Mouse (Mus musculus) heart, postnatal 36 days (tissue): ENCODE results near the gene Hoxa10. TPM values are rescaled to one million over a fixed set of nuclear protein-coding genes. Genes with fewer than 3 reads are reported as not detected.

ENCODE experiments used
- DNase-seq, 2 experiments: peaks; one replicate each; pipeline ENCODE4 v3.0.0; 2021 to 2022
- intact Hi-C: fragments of 180-260 bp; cut with DNase I; formaldehyde crosslinking; loops from one replicate; pipeline ENCODE4 v1.15.1; 2025
- total RNA-seq, 2 experiments: library from RNA; stranded (reverse); gene quantifications; 2 replicates each; pipeline ENCODE4 v1.2.3; 2021

Hoxa10 gene
- total RNA-seq, 2 experiments from 2014 or later = not detected

GRCm38 (mm10) chr6:52264106-52264790 lies 23.6 kb upstream of the Hoxa10 start:
- no peak for DNase-seq
- intact Hi-C loops = no loop called here

GRCm38 (mm10) chr6:52263321-52263585 lies 22.6 kb upstream of the Hoxa10 start:
- intact Hi-C loops = no loop called here
- DNase-seq = no peak

GRCm38 (mm10) chr6:52262463-52263320 lies 22.0 kb upstream of the Hoxa10 start:
- intact Hi-C loops = no loop called here
- DNase-seq = peak in 1 of 2 experiments; percentile 29

GRCm38 (mm10) chr6:52261751-52262462 lies 21.3 kb upstream of the Hoxa10 start:
- intact Hi-C loops = no loop called here
- peak in 1 of 2 experiments; percentile 29 for DNase-seq

- DNase-seq = no peak
- intact Hi-C loops = no loop called here
Observed at GRCm38 (mm10) chr6:52260654-52261575, 20.3 kb upstream of the Hoxa10 start, which contains the start of gene Hoxa13. TSS of gene Hoxa13 (minus strand) at chr6:52260880.

- peak in 1 of 2 experiments; percentile 37 for DNase-seq
- intact Hi-C loops = loop anchor here (5.0 kb wide), 4 partner anchors 707 to 1083 kb away; no protein-coding TSS in a partner anchor
Observed at GRCm38 (mm10) chr6:52259811-52260261, 19.2 kb upstream of the Hoxa10 start.

GRCm38 (mm10) chr6:52259081-52259790 lies 18.6 kb upstream of the Hoxa10 start:
- DNase-seq = peak in 1 of 2 experiments; percentile 35
- intact Hi-C loops = loop anchor here (5.0 kb wide), 4 partner anchors 708 to 1082 kb away; no protein-coding TSS in a partner anchor

GRCm38 (mm10) chr6:52256956-52257355 lies 16.3 kb upstream of the Hoxa10 start:
- intact Hi-C loops = loop anchor here (1.0 to 5.0 kb wide), 8 partner anchors 344 to 1080 kb away; no protein-coding TSS in a partner anchor
- peak; percentile 84 to 92 for DNase-seq

GRCm38 (mm10) chr6:52253511-52254500 lies 13.2 kb upstream of the Hoxa10 start:
- DNase-seq = peak in 1 of 2 experiments; percentile 54
- intact Hi-C loops = no loop called here

- DNase-seq = no peak
- intact Hi-C loops = no loop called here
Observed at GRCm38 (mm10) chr6:52252775-52253376, 12.2 kb upstream of the Hoxa10 start.

- no peak for DNase-seq
- intact Hi-C loops = no loop called here
Observed at GRCm38 (mm10) chr6:52252016-52252774, 11.5 kb upstream of the Hoxa10 start.

- intact Hi-C loops = no loop called here
Observed at GRCm38 (mm10) chr6:52251177-52251879, 10.7 kb upstream of the Hoxa10 start.

GRCm38 (mm10) chr6:52249826-52250225 lies 9.2 kb upstream of the Hoxa10 start:
- DNase-seq = no peak
- intact Hi-C loops = loop anchor here (5.0 kb wide), 1 partner anchor 1068 kb away; no protein-coding TSS in a partner anchor

More at GRCm38 (mm10) chr6:52251177-52251879, 10.7 kb upstream of the Hoxa10 start:
- DNase-seq = no peak

- intact Hi-C loops = loop anchor here (5.0 kb wide), 1 partner anchor 1067 kb away; no protein-coding TSS in a partner anchor
- DNase-seq = no peak
Observed at GRCm38 (mm10) chr6:52249415-52249738, 8.7 kb upstream of the Hoxa10 start.

GRCm38 (mm10) chr6:52248638-52249414 lies 8.2 kb upstream of the Hoxa10 start:
- DNase-seq = no peak
- intact Hi-C loops = loop anchor here (5.0 kb wide), 1 partner anchor 1067 kb away; no protein-coding TSS in a partner anchor
